ENCODE assay signal across 8 mouse cellular contexts in the genomic region with DNA sequence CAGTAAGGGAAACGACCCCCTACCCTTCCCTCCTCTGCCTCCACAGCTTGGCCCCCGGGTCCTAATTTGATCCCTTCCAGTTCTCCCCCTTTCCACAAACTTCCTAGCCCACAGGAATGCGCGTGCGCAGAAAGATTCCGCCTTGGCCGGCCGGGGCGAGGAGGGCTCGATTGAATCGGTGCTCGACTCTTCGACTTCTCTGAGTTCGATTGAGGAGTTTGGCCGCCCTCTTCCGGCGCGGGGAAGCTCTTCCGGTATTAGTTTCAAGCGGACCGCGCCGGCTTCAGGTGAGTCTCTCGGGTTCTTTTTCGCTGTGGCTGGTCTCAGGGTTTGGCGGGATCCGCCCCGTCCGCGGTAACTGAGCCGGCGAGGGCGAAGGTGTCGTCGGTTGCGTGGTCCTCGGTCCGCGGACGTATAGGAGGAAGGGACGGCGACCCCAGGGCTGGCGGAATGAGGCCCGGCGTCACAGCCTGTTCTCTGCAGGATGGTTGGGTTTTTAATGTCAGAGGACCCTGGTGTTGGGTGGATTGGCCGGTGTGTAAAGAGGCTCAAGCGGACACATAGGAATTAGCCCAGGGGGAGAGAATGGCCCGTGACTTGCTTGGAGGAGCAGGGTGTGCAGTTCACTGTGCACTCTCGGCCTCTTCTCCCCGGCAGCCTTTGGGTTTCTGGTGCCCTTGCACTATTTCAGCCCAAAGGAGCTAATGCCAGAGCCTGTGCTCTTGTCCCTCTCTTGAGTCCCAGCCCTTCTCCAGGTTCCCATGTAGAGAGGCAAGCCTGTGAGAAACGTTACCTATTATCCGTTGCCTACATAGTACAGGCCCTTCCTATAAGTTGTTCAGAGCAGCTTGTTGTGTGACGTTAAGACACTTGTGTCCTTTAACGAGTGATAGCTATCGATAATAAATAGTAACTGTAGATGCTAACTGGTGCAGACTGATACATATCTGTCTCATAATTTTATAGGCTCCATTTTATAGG. TPM values are rescaled to one million over a fixed set of nuclear protein-coding genes. Genes with fewer than 3 reads are reported as not detected.
DNase-seq lines count a peak whose midpoint lies in the region; ATAC-seq lines count a peak whose summit lies in the region.

TSS of gene Snrpb2 (plus strand) at position 228 of the 981 bp plus-strand sequence.

- H3K4me3 ChIP-seq in hindbrain, embryonic 13.5 days, result peak within 1 kb of the TSS; percentile 96

- peaks cover 6% of the 10 kb centered on the region for H3K4me1 ChIP-seq in hindbrain, embryonic 13.5 days (replicated peaks)

- H3K36me3 ChIP-seq in hindbrain, embryonic 13.5 days, result peaks cover 22% of the 10 kb centered on the region

- ATAC-seq in hindbrain, embryonic 13.5 days (ENCODE audit: low FRiP score), result peak; percentile 94

- 1% methylated on average over 55 of the region's 55 CpGs for WGBS in hindbrain, embryonic 13.5 days

- H3K9me3 ChIP-seq in hindbrain, embryonic 13.5 days, result no peaks in the 10 kb centered on the region

- H3K27ac ChIP-seq in hindbrain, embryonic 13.5 days, result peak within 1 kb of the TSS; percentile 26; the same call in 1 of the 2 replicates

- DNase-seq in Muller cell, postnatal 12 days (ENCODE audit: inconsistent ontology term), result peak; percentile 89
- DNase-seq in cerebellum, adult 9-11 months, result peak; percentile 87
- peak; percentile 67 to 84 for DNase-seq in frontal cortex, postnatal 10 days (ENCODE audit: low spot score in 2 of 2)
- peak; percentile 74 to 89 for DNase-seq in layer of hippocampus, postnatal 25 days (ENCODE audit: extremely low spot score in 1 of 2, low spot score in 1 of 2)
- peak; percentile 88 for DNase-seq in lung, postnatal 25 days (ENCODE audit: low spot score)
- peak; percentile 97 for DNase-seq in retina, embryonic 14.5 days (ENCODE audit: low spot score)
- DNase-seq in thymus, postnatal 4 days, result peak; percentile 87

- no peaks in the 10 kb centered on the region for H3K27me3 ChIP-seq in hindbrain, embryonic 13.5 days

- peak within 1 kb of the TSS; percentile 85 for H3K4me2 ChIP-seq in hindbrain, embryonic 13.5 days

- H3K9ac ChIP-seq in hindbrain, embryonic 13.5 days, result peak within 1 kb of the TSS; percentile 91

RNA-seq across cellular contexts. Expression of gene Snrpb2, which starts in this region (rescaled TPM):
- 70.4 and 72.1 TPM in 2 replicates for polyA plus RNA-seq in hindbrain, embryonic 13.5 days (2015; fragmentation: Nextera tagmentation; extraction: Ambion mirVana)
- 10 to 100 TPM; 35.6 to 41.2 TPM for total RNA-seq in layer of hippocampus, postnatal 25 days (2021)

Comparison
In these comparisons a context has a peak if more than half of its experiments do, and no peak if none do; other contexts are left out.
1. Peak in every context shown above with its lines: DNase-seq, ATAC-seq, H3K4me3 ChIP-seq and H3K27ac ChIP-seq.